Mouse (Mus musculus): ENCODE results near the gene Nat8f5. TPM values are rescaled to one million over a fixed set of nuclear protein-coding genes. Genes with fewer than 3 reads are reported as not detected.

Nat8f5 gene
- polyA plus RNA-seq, 1 experiment from 2014 or later: not detected

Small RNA genes lying within 50 kb of the gene (microRNA-seq; reads per million reads assigned to microRNA genes)
- not detected for gene Mir6375

Other genes with a start within 250 kb of the Nat8f5 start
- gene Alms1, start 233.4 kb downstream of the Nat8f5 start, polyA plus RNA-seq (2015; fragmentation: Nextera tagmentation; extraction: Ambion mirVana): 5.0 and 5.4 TPM in 2 replicates
- not detected in 2 replicates for gene Nat8f7, start 107.8 kb downstream of the Nat8f5 start, polyA plus RNA-seq (2015; fragmentation: Nextera tagmentation; extraction: Ambion mirVana)
- 0.23 TPM in 1 of 2 replicates, not detected in the other for gene Nat8f3, start 55.2 kb downstream of the Nat8f5 start, polyA plus RNA-seq (2015; fragmentation: Nextera tagmentation; extraction: Ambion mirVana)
- gene Nat8f6, start within 50 bp of the Nat8f5 start, polyA plus RNA-seq (2015; fragmentation: Nextera tagmentation; extraction: Ambion mirVana): not detected in 2 replicates
- gene Nat8, start 11.1 kb upstream of the Nat8f5 start, polyA plus RNA-seq (2015; fragmentation: Nextera tagmentation; extraction: Ambion mirVana): not detected in 2 replicates
- 0.07 TPM in 1 of 2 replicates, not detected in the other for gene Nat8f2, start 48.2 kb upstream of the Nat8f5 start, polyA plus RNA-seq (2015; fragmentation: Nextera tagmentation; extraction: Ambion mirVana)
- gene Nat8f4, start 83.9 kb upstream of the Nat8f5 start, polyA plus RNA-seq (2015; fragmentation: Nextera tagmentation; extraction: Ambion mirVana): 4.9 and 5.1 TPM in 2 replicates
- gene Tprkb, start 90.9 kb upstream of the Nat8f5 start, polyA plus RNA-seq (2015; fragmentation: Nextera tagmentation; extraction: Ambion mirVana): 26.5 and 29.9 TPM in 2 replicates
- 4.6 and 6.0 TPM in 2 replicates for gene Nat8f1, start 94.7 kb upstream of the Nat8f5 start, polyA plus RNA-seq (2015; fragmentation: Nextera tagmentation; extraction: Ambion mirVana)
- 38.4 and 41.3 TPM in 2 replicates for gene Dusp11, start 140.7 kb upstream of the Nat8f5 start, polyA plus RNA-seq (2015; fragmentation: Nextera tagmentation; extraction: Ambion mirVana)
- gene Figla, start 195.2 kb upstream of the Nat8f5 start, polyA plus RNA-seq (2015; fragmentation: Nextera tagmentation; extraction: Ambion mirVana): not detected in 2 replicates
- 2.9 and 3.5 TPM in 2 replicates for gene Add2, start 207.7 kb upstream of the Nat8f5 start, polyA plus RNA-seq (2015; fragmentation: Nextera tagmentation; extraction: Ambion mirVana)